Mouse (Mus musculus) lung, adult 2 months (tissue): ENCODE data around the gene Prss35.

ENCODE experiments used
- CTCF ChIP-seq: fragments of 200-500 bp; IDR thresholded peaks from 2 replicates; pipeline ENCODE4 v1.5.1; 2011; ENCODE audit warnings: mild to moderate bottlenecking, low read length, control low read depth; ENCODE audit not compliant: insufficient read depth
- POLR2A ChIP-seq: fragments of 200-500 bp; IDR thresholded peaks from 2 replicates; pipeline ENCODE4 v1.6.1; 2011; ENCODE audit warnings: low read depth, mild to moderate bottlenecking, control low read depth, low read length, borderline replicate concordance; ENCODE audit errors: extremely low read depth

- TF ChIP-seq CTCF, result no peak
- TF ChIP-seq POLR2A, result no peak
Observed at GRCm38 (mm10) chr9:86795236-86795635, 51.8 kb downstream of the Prss35 start.
